Mouse (Mus musculus): ENCODE results near the gene Sfrp4. TPM values are rescaled to one million over a fixed set of nuclear protein-coding genes. Genes with fewer than 3 reads are reported as not detected.
A peak's percentile ranks its signal among the peaks of the same experiment; 100 is the strongest.

The Sfrp4 gene
- polyA plus RNA-seq, 1 experiment from 2014 or later = 3.3 TPM

DNA sequence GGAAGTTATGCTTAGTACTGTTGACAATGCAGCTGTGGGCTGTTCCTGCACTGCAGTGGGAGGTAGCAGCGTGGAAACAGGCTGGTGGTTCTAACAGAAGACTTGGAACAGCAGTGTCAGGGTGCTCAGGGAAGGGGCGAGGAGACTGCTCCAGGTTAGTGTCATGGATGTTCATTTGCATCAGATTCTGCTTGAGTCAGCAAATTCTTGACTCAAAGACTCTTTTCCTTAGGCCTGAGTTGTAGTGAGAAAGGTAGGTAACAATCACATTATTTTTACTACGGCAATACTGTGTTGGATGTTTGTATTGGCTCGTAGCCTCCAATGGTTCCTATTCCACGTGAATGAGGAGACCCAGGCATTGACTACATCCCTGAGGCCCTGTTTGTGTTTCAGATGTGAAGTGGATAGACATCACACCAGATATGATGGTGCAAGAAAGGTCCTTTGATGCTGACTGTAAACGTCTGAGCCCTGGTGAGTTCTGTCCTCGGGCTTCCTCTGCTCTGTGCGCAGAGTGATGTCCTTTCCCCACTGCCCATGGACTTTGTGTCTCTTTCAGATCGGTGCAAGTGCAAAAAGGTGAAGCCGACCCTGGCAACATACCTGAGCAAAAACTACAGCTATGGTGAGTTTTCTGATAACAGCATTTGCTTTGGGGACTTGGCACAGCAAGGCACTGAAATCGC, 1.9 kb downstream of the Sfrp4 start:
- H3K9me3 ChIP-seq (replicated peaks; ENCODE audit: control insufficient read depth, low read length) = no peaks in the 10 kb centered on the region
- no peak for DNase-seq (ENCODE audit: low spot score)

GRCm38 (mm10) chr13:19626473-19626872, 3.6 kb downstream of the Sfrp4 start:
- no peaks in the 10 kb centered on the region for H3K27me3 ChIP-seq (replicated peaks; ENCODE audit: control insufficient read depth, insufficient read depth, low read length)
- ATAC-seq (no peak), DNase-seq (ENCODE audit: low spot score) (no peak)
- H3K27ac ChIP-seq (ENCODE audit: low read depth, low read length) = no peak overlapping the region
- no peak overlapping the region for H3K4me2 ChIP-seq (ENCODE audit: low read length)
- H3K4me3 ChIP-seq (ENCODE audit: low read depth, low read length) = no peak overlapping the region
- no peaks in the 10 kb centered on the region for H3K9me3 ChIP-seq (replicated peaks; ENCODE audit: control insufficient read depth, low read length)
- no peak overlapping the region for H3K9ac ChIP-seq (ENCODE audit: low read length)
- peaks cover 5% of the 10 kb centered on the region for H3K4me1 ChIP-seq (ENCODE audit: control insufficient read depth, insufficient read depth, low read length)
- no peaks in the 10 kb centered on the region for H3K36me3 ChIP-seq (ENCODE audit: control insufficient read depth, insufficient read depth, low read length)
- 88% methylated on average over 1 of the region's 1 CpGs for WGBS

More for the DNA sequence above, 1.9 kb downstream of the Sfrp4 start:
- 86% methylated on average over 11 of the region's 11 CpGs for whole genome bisulfite sequencing
- no peak for ATAC-seq
- Histone ChIP-seq H3K27me3 (replicated peaks; ENCODE audit: control insufficient read depth, insufficient read depth, low read length) (no peaks in the 10 kb centered on the region), H3K4me3 (ENCODE audit: low read depth, low read length) (no peak overlapping the region), H3K4me2 (ENCODE audit: low read length) (no peak overlapping the region), H3K4me1 (ENCODE audit: control insufficient read depth, insufficient read depth, low read length) (peaks cover 5% of the 10 kb centered on the region), H3K9ac (ENCODE audit: low read length) (no peak overlapping the region), H3K36me3 (ENCODE audit: control insufficient read depth, insufficient read depth, low read length) (no peaks in the 10 kb centered on the region), H3K27ac (ENCODE audit: low read depth, low read length) (no peak overlapping the region)

GRCm38 (mm10) chr13:19630768-19631709, 8.1 kb downstream of the Sfrp4 start:
- Histone ChIP-seq H3K9ac (ENCODE audit: low read length) (no peak overlapping the region), H3K4me3 (ENCODE audit: low read depth, low read length) (no peak overlapping the region), H3K27me3 (replicated peaks; ENCODE audit: control insufficient read depth, insufficient read depth, low read length) (no peaks in the 10 kb centered on the region), H3K36me3 (ENCODE audit: control insufficient read depth, insufficient read depth, low read length) (no peaks in the 10 kb centered on the region), H3K4me2 (ENCODE audit: low read length) (no peak overlapping the region), H3K4me1 (ENCODE audit: control insufficient read depth, insufficient read depth, low read length) (no peaks in the 10 kb centered on the region), H3K9me3 (replicated peaks; ENCODE audit: control insufficient read depth, low read length) (no peaks in the 10 kb centered on the region), H3K27ac (ENCODE audit: low read depth, low read length) (no peak overlapping the region)
- ATAC-seq (no peak), DNase-seq (ENCODE audit: low spot score) (no peak)
- WGBS = 92% methylated on average over 5 of the region's 5 CpGs

DNA sequence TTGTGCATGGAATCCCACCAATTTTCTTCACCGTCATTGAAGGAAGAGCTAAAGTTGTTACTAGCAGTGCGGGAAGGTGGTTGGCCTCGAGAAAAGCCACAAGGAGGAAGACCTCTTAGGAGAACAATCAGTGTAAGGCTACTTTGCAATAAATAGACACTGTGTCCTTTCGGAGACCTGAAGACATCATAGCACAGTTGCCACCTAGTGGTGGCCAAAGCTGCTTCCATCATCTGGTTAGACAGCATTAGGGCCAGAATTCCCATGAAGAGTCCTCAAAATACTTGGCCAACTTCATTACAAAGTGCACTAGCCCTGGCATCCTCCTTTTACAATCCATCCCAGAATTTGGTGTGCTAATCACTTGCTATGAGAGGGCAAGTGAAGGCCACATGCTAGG, 13.2 kb downstream of the Sfrp4 start:
- Histone ChIP-seq H3K4me1 (ENCODE audit: control insufficient read depth, insufficient read depth, low read length) (no peaks in the 10 kb centered on the region), H3K4me2 (ENCODE audit: low read length) (no peak overlapping the region), H3K4me3 (ENCODE audit: low read depth, low read length) (no peak overlapping the region), H3K27ac (ENCODE audit: low read depth, low read length) (no peak overlapping the region), H3K9ac (ENCODE audit: low read length) (no peak overlapping the region), H3K36me3 (ENCODE audit: control insufficient read depth, insufficient read depth, low read length) (no peaks in the 10 kb centered on the region), H3K9me3 (replicated peaks; ENCODE audit: control insufficient read depth, low read length) (no peaks in the 10 kb centered on the region), H3K27me3 (replicated peaks; ENCODE audit: control insufficient read depth, insufficient read depth, low read length) (no peaks in the 10 kb centered on the region)
- ATAC-seq (no peak), DNase-seq (ENCODE audit: low spot score) (peak; percentile 38)
- WGBS = 81% methylated on average over 4 of the region's 4 CpGs

DNA sequence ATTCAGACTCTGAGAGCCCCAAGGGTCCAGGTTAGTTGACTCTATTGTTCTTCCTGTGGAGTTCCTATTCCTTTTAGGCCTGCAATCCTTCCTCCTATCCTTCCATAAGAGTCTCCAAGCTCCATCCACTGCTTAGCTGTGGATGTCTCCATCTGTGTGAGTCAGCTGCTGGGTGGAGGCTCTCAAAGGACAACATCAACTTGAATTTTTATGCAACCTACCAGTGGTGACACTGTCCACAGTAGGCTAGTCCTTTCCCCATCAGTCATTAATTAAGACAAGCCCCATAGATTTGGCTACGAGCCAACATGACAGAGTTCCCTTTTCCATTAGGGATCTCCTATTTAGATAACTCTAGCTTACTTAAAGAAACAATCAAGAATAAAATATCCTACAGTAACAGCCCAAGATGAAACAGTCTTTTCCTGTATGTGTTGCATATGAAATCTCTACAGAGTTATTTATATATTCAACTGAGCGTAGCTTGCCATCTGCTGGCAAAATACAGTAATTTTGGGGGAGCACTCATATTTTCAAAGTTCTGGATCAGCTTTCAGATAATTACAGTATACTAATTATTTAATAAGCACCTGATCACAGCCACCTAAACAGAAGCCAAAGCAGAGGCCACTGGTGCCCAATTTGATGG, 17.4 kb downstream of the Sfrp4 start:
- peak; percentile 69 for DNase-seq (ENCODE audit: low spot score)
- 84% methylated on average over 2 of the region's 2 CpGs for WGBS
- H3K36me3 ChIP-seq (ENCODE audit: control insufficient read depth, insufficient read depth, low read length) = no peaks in the 10 kb centered on the region
- H3K9me3 ChIP-seq (replicated peaks; ENCODE audit: control insufficient read depth, low read length) = no peaks in the 10 kb centered on the region
- no peaks in the 10 kb centered on the region for H3K4me1 ChIP-seq (ENCODE audit: control insufficient read depth, insufficient read depth, low read length)
- ATAC-seq = peak; percentile 40; the same call in 1 of the 2 replicates
- H3K27ac ChIP-seq (ENCODE audit: low read depth, low read length) = no peak overlapping the region
- no peak overlapping the region for H3K4me3 ChIP-seq (ENCODE audit: low read depth, low read length)
- no peaks in the 10 kb centered on the region for H3K27me3 ChIP-seq (replicated peaks; ENCODE audit: control insufficient read depth, insufficient read depth, low read length)
- no peak overlapping the region for H3K9ac ChIP-seq (ENCODE audit: low read length)
- H3K4me2 ChIP-seq (ENCODE audit: low read length) = no peak overlapping the region

GRCm38 (mm10) chr13:19643519-19643918, 20.6 kb downstream of the Sfrp4 start:
- Histone ChIP-seq H3K27me3 (replicated peaks; ENCODE audit: control insufficient read depth, insufficient read depth, low read length) (no peaks in the 10 kb centered on the region), H3K9me3 (replicated peaks; ENCODE audit: control insufficient read depth, low read length) (no peaks in the 10 kb centered on the region), H3K27ac (ENCODE audit: low read depth, low read length) (no peak overlapping the region), H3K4me1 (ENCODE audit: control insufficient read depth, insufficient read depth, low read length) (no peaks in the 10 kb centered on the region), H3K36me3 (ENCODE audit: control insufficient read depth, insufficient read depth, low read length) (no peaks in the 10 kb centered on the region), H3K4me3 (ENCODE audit: low read depth, low read length) (no peak overlapping the region), H3K4me2 (ENCODE audit: low read length) (no peak overlapping the region), H3K9ac (ENCODE audit: low read length) (no peak overlapping the region)
- ATAC-seq (no peak), DNase-seq (ENCODE audit: low spot score) (no peak)
- WGBS = 65% methylated on average over 1 of the region's 1 CpGs

DNA sequence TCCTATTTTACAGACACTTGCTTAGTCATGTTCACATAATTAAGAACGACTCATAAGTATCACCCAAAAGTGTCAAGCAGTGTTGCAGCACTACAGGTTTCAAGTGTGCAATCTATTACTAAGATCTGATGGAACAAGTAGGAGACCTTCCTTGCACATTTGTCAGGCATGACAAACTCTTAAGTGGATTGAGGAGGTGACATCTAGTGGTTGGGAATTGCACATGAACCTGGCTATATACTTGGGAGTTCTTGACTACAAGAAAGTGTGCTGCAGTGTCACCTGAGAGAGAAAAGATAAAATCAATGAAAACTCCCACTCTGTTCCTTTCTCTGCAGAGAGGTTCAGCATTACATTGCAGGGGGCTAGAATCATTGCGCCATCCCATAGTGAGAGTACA, 21.3 kb downstream of the Sfrp4 start:
- Histone ChIP-seq H3K27me3 (replicated peaks; ENCODE audit: control insufficient read depth, insufficient read depth, low read length) (no peaks in the 10 kb centered on the region), H3K36me3 (ENCODE audit: control insufficient read depth, insufficient read depth, low read length) (no peaks in the 10 kb centered on the region), H3K4me1 (ENCODE audit: control insufficient read depth, insufficient read depth, low read length) (no peaks in the 10 kb centered on the region), H3K4me2 (ENCODE audit: low read length) (no peak overlapping the region), H3K27ac (ENCODE audit: low read depth, low read length) (no peak overlapping the region), H3K4me3 (ENCODE audit: low read depth, low read length) (no peak overlapping the region), H3K9ac (ENCODE audit: low read length) (no peak overlapping the region), H3K9me3 (replicated peaks; ENCODE audit: control insufficient read depth, low read length) (no peaks in the 10 kb centered on the region)
- 88% methylated on average over 2 of the region's 2 CpGs for WGBS
- peak; percentile 46 for DNase-seq (ENCODE audit: low spot score)
- ATAC-seq = no peak

GRCm38 (mm10) chr13:19649824-19650223, 26.9 kb downstream of the Sfrp4 start:
- Histone ChIP-seq H3K27me3 (replicated peaks; ENCODE audit: control insufficient read depth, insufficient read depth, low read length) (no peaks in the 10 kb centered on the region), H3K4me3 (ENCODE audit: low read depth, low read length) (no peak overlapping the region), H3K27ac (ENCODE audit: low read depth, low read length) (no peak overlapping the region), H3K9ac (ENCODE audit: low read length) (no peak overlapping the region), H3K4me1 (ENCODE audit: control insufficient read depth, insufficient read depth, low read length) (no peaks in the 10 kb centered on the region), H3K4me2 (ENCODE audit: low read length) (no peak overlapping the region), H3K9me3 (replicated peaks; ENCODE audit: control insufficient read depth, low read length) (no peaks in the 10 kb centered on the region), H3K36me3 (ENCODE audit: control insufficient read depth, insufficient read depth, low read length) (no peaks in the 10 kb centered on the region)
- 99% methylated on average over 2 of the region's 2 CpGs for WGBS
- ATAC-seq = no peak
- no peak for DNase-seq (ENCODE audit: low spot score)

Measured in forebrain, embryonic 14.5 days (tissue).